Mouse (Mus musculus): ENCODE measurements around the gene Atp5l.
A peak's percentile ranks its signal among the peaks of the same experiment; 100 is the strongest.
"Not testable (repeated sequence)": the region's sequence is repeated elsewhere in the genome, so short reads cannot be mapped to it uniquely, and the experiment has no call there.

Atp5l gene

DNA sequence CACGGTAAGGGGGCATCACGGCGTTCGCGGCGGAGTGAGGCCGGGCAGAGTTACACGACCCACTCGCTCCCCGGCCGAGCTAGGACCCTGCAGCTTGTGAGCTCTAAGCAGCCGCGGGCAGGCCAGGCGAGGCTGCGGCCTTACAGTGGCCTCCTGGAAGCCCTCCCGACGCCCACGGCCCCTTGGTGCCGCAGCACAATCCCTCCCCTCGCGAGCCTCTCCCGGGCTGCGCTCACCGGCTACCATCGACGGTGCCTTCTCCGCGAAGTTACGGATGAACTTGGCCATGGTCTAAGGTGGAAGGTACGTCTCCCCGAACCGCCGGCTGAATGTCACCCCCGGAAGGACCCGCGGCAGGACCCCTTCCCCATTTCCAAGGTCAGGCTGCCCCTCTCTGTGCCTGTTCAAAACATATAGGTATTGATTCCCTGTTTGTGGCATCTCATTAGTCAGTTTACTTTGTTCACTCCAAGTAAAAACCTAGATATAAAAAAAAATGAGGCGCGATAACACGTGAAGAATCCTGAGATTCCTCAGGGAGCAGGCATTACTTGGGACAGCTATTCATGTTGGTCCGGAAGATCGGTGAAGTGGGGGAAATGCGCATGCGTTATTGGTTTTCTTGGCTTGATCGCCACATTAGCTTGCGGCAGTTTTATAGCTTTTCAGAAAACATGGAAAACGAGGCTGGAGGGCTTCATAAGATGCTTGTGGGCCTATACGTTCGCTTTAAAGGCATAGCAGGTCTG, at the start of gene Atp5l:
Gene Atp5l, minus strand, starts transcription at position 369 of the 749 bp plus-strand sequence.
- peak; percentile 60 to 70 for DNase-seq (ENCODE audit: low read depth in 1 of 2, low spot score in 2 of 2)

DNA sequence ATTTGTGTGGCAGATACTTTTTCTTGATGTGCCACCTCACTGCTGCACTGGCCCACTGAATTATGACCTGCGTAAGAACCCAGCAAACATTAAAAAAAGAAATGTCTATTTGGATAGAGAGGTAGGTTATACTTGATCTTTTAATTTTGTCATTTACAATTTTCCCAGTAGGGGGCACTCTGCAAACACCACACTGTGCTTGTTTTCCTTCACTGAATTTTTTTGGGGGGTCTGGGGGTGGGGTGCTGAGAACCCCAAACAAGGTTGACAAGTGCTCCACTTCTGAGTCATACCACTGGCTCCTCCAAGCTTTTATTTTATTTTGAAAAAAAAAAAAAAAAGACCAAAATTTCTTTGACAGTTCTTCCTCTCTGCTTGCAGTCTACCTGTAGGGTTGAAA, 48.9 kb upstream of the Atp5l start:
- DNase-seq (ENCODE audit: low read depth in 1 of 2, low spot score in 2 of 2): no peak

GRCm38 (mm10) chr9:44967763-44968162, 47.2 kb upstream of the Atp5l start:
- DNase-seq (ENCODE audit: low read depth in 1 of 2, low spot score in 2 of 2): not testable (repeated sequence)

DNA sequence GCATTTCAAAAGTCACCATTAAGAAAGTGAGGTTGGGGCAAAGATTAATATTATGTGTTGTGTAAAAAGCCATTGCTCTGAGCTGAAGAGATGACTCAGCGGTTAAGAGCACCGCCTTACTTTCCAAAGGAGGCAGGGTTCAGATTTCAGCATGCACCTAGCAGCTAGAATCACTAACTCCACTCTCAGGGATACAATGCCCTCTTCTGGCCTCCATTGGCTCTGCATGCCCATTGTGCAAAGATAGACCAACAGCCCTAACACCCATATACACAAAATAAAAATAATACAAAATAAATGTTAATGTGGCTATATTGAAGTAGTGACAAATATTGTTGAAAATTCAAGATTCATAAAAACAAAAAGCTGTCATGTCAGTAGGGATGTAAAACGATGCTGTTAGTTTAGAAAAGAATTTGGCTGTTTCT, 46.3 kb upstream of the Atp5l start:
- DNase-seq (ENCODE audit: low read depth in 1 of 2, low spot score in 2 of 2): peak; percentile 57 to 59

GRCm38 (mm10) chr9:44965833-44966466, 45.4 kb upstream of the Atp5l start:
- no peak for DNase-seq (ENCODE audit: low read depth in 1 of 2, low spot score in 2 of 2)

- peak; percentile 98 to 99 for DNase-seq (ENCODE audit: low read depth in 1 of 2, low spot score in 2 of 2)
These were observed 44.7 kb upstream of the Atp5l start, which contains the start of gene Ube4a for GRCm38 (mm10) chr9:44965126-44965832. TSS of gene Ube4a (minus strand) at chr9:44965600.

DNA sequence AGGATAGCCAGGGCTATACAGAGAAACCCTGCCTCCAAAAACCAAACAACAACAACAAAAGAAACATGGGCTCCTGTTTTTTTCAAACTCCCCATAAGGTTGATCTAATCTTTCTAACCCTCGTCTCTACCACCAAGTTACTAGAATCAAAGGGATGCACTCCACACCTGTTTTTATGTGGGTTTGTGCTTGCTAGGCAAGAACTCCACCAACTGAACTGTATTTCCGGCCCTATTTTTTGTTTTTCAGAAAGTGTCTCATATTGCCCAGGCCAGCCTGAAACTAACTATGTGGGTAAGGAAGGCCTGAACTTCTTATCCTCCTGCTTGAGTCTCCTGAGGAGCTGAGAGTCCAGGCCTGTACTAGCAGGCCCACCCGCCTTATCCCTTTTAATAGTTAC, 33.9 kb upstream of the Atp5l start:
- no peak for DNase-seq (ENCODE audit: low read depth in 1 of 2, low spot score in 2 of 2)

GRCm38 (mm10) chr9:44947836-44948235, 27.3 kb upstream of the Atp5l start:
- DNase-seq (ENCODE audit: low read depth in 1 of 2, low spot score in 2 of 2): no peak

GRCm38 (mm10) chr9:44946185-44946695, 25.7 kb upstream of the Atp5l start:
- no peak for DNase-seq (ENCODE audit: low read depth in 1 of 2, low spot score in 2 of 2)

- DNase-seq (ENCODE audit: low read depth in 1 of 2, low spot score in 2 of 2): no peak
These were observed 21.9 kb upstream of the Atp5l start for GRCm38 (mm10) chr9:44942421-44942820.

- no peak for DNase-seq (ENCODE audit: low read depth in 1 of 2, low spot score in 2 of 2)
These were observed 21.2 kb upstream of the Atp5l start for GRCm38 (mm10) chr9:44941756-44942155.

GRCm38 (mm10) chr9:44921543-44921942, 1.0 kb upstream of the Atp5l start:
- no peak for DNase-seq (ENCODE audit: low read depth in 1 of 2, low spot score in 2 of 2)

DNA sequence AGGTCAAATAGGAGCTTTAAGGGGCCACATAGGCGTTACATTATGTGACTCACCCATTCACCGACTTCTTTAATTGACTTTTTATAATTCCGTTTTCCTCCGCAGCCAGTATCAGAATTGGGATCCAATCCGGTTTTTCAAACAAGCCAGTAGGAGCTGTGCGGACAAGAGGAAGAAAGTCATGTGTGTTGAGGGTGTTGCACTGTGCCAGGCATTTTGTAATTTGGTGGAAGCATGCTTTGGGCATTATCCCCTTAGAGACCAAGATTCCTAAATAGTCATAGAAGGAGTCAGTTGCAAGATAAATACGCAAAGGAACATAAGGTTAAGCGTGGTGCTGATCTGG, 554 bp upstream of the Atp5l start:
- no peak for DNase-seq (ENCODE audit: low read depth in 1 of 2, low spot score in 2 of 2)

GRCm38 (mm10) chr9:44919606-44920005, 936 bp downstream of the Atp5l start:
- DNase-seq (ENCODE audit: low read depth in 1 of 2, low spot score in 2 of 2): no peak

DNA sequence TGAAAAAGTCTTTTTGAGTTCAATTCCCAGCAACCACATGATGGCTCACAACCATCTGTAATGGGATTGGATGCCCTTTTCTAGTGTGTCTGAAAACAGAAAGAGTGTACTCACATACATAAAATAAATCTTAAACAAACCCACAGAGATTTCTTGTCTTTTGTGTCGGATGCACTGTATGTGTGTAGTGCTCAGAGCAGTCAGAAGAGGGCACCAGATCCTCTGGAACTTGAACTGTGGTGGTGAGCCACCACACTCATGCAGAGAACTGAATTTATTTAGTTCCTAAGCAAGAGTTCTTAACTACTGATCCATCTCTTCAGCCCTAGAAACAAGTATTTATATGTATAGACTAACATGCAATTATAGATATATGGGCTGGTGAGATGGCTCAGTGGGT, 4.3 kb downstream of the Atp5l start:
- DNase-seq (ENCODE audit: low read depth in 1 of 2, low spot score in 2 of 2): peak in 1 of 2 experiments; percentile 21

- DNase-seq (ENCODE audit: low read depth in 1 of 2, low spot score in 2 of 2): no peak
These were observed 5.8 kb downstream of the Atp5l start for GRCm38 (mm10) chr9:44914706-44915105.

DNA sequence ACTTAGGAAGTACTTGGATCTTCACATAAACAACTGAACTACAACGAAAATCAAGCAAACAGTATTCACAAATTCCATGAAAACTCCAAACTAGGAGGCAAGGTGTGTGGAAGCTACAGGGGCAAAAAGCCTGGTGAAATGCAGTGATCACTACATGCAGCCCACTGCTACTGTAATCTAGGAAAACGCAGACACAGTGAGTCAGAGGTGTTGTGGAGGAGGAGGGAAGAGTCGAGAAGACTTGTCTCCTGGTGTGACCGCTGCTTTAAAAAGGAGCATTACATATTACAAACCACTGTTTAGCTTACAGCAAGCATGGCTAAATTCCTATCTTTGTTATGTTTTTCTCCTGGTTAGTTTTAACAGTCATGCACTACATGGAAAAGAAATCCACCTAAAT, 9.2 kb downstream of the Atp5l start:
- no peak for DNase-seq (ENCODE audit: low read depth in 1 of 2, low spot score in 2 of 2)

- no peak for DNase-seq (ENCODE audit: low read depth in 1 of 2, low spot score in 2 of 2)
These were observed 14.9 kb downstream of the Atp5l start for GRCm38 (mm10) chr9:44905620-44906019.

- no peak for DNase-seq (ENCODE audit: low read depth in 1 of 2, low spot score in 2 of 2)
These were observed 15.6 kb downstream of the Atp5l start for GRCm38 (mm10) chr9:44904964-44905363.

- DNase-seq (ENCODE audit: low read depth in 1 of 2, low spot score in 2 of 2): no peak
These were observed 16.7 kb downstream of the Atp5l start for GRCm38 (mm10) chr9:44903856-44904255.

DNA sequence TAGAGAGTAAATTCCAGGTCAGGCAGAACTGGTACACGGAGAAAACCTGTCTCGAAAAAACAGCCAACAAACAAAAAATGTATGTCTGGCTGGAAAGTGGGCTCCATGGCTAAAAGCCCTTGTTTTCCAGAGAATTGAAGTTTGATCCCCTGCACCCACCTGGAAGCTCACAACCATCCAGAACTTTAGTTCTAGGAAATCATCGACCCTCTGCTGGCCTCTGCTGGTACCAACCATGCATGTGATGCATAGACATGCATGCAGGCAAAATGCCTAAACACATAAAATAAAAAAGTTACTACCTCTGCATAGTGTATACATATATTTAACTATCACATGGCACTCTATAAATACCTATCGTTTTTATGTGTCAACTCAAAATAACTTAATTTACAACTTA, 20.1 kb downstream of the Atp5l start:
- no peak for DNase-seq (ENCODE audit: low read depth in 1 of 2, low spot score in 2 of 2)

- no peak for DNase-seq (ENCODE audit: low read depth in 1 of 2, low spot score in 2 of 2)
These were observed 20.8 kb downstream of the Atp5l start for GRCm38 (mm10) chr9:44899716-44900115.
